Mouse (Mus musculus): ENCODE measurements around the gene Gm19684.

GRCm38 (mm10) chr17:36167306-36168038 lies 46.0 kb downstream of the Gm19684 start:
- TF ChIP-seq EP300 (IDR thresholded peaks at IDR 0.05; ENCODE audit: low read depth) (no peak), CTCF (IDR thresholded peaks at IDR 0.05; ENCODE audit: low read depth) (no peak)
